Mouse (Mus musculus) monocyte, adult 2 months (primary cell): Measurements from ENCODE around the gene Ccdc159.
A peak's percentile ranks its signal among the peaks of the same experiment; 100 is the strongest.

Experiments used
- DNase-seq, 2 experiments: peaks; one replicate each; pipeline ENCODE4 v3.0.0; 2022; ENCODE audit warnings: low spot score in 2 of 2, low read depth in 1 of 2

Ccdc159 gene

GRCm38 (mm10) chr9:21927208-21927753, at the start of gene Ccdc159, which contains the start of gene Tmem205:
TSS of gene Ccdc159 (plus strand) at chr9:21927471.
TSS of gene Tmem205 (minus strand) at chr9:21927556.
- peak; percentile 24 to 57 for DNase-seq

GRCm38 (mm10) chr9:21889229-21889628, 38.0 kb upstream of the Ccdc159 start:
- no peak for DNase-seq

GRCm38 (mm10) chr9:21901223-21901820, 25.9 kb upstream of the Ccdc159 start:
- peak in 1 of 2 experiments; percentile 11 for DNase-seq

GRCm38 (mm10) chr9:21904031-21904430, 23.2 kb upstream of the Ccdc159 start:
- no peak for DNase-seq

GRCm38 (mm10) chr9:21908216-21908615, 19.1 kb upstream of the Ccdc159 start:
- no peak for DNase-seq

- no peak for DNase-seq
Observed at GRCm38 (mm10) chr9:21909474-21910223, 17.6 kb upstream of the Ccdc159 start.

- DNase-seq, result no peak
Observed at GRCm38 (mm10) chr9:21916851-21917492, 10.3 kb upstream of the Ccdc159 start.

GRCm38 (mm10) chr9:21917493-21918034, 9.7 kb upstream of the Ccdc159 start:
- DNase-seq, result no peak

- DNase-seq, result peak; percentile 71 to 76
Observed at GRCm38 (mm10) chr9:21918035-21918592, 9.2 kb upstream of the Ccdc159 start, which contains the start of gene Rab3d. TSS of gene Rab3d (minus strand) at chr9:21918192.

GRCm38 (mm10) chr9:21918692-21919384, 8.4 kb upstream of the Ccdc159 start:
- DNase-seq, result no peak

- no peak for DNase-seq
Observed at GRCm38 (mm10) chr9:21923036-21923435, 4.2 kb upstream of the Ccdc159 start.

- no peak for DNase-seq
Observed at GRCm38 (mm10) chr9:21923490-21924098, 3.7 kb upstream of the Ccdc159 start.

- peak; percentile 66 to 79 for DNase-seq
Observed at GRCm38 (mm10) chr9:21924099-21924493, 3.2 kb upstream of the Ccdc159 start.

GRCm38 (mm10) chr9:21925034-21925433, 2.2 kb upstream of the Ccdc159 start:
- DNase-seq, result no peak

- no peak for DNase-seq
Observed at GRCm38 (mm10) chr9:21925506-21925905, 1.8 kb upstream of the Ccdc159 start.

- no peak for DNase-seq
Observed at GRCm38 (mm10) chr9:21926155-21926554, 1.1 kb upstream of the Ccdc159 start.

GRCm38 (mm10) chr9:21926784-21927183, 487 bp upstream of the Ccdc159 start:
- DNase-seq, result no peak

- DNase-seq, result no peak
Observed at GRCm38 (mm10) chr9:21929208-21929607, 1.9 kb downstream of the Ccdc159 start.

GRCm38 (mm10) chr9:21932006-21932405, 4.7 kb downstream of the Ccdc159 start:
- DNase-seq, result no peak
